Mouse (Mus musculus) heart, postnatal 10 days (tissue): Measurements from ENCODE around the gene Sfxn3. TPM values are rescaled to one million over a fixed set of nuclear protein-coding genes. Genes with fewer than 3 reads are reported as not detected.
"Not testable (repeated sequence)": the region's sequence is repeated elsewhere in the genome, so short reads cannot be mapped to it uniquely, and the experiment has no call there.

Experiments
- DNase-seq, 2 experiments: peaks; one replicate each; pipeline ENCODE4 v3.0.0; 2021
- intact Hi-C: fragments of 180-260 bp; cut with DNase I; formaldehyde crosslinking; loops from one replicate; pipeline ENCODE4 v1.15.1; 2025
- total RNA-seq, 2 experiments: library from RNA; stranded (reverse); gene quantifications; 2 replicates each; pipeline ENCODE4 v1.2.3; 2021

Gene Sfxn3
- total RNA-seq, 2 experiments from 2014 or later, result 21.8 to 23.9 TPM

- peak; percentile 92 for DNase-seq
Observed at GRCm38 (mm10) chr19:45017216-45017771, 30.0 kb upstream of the Sfxn3 start.

GRCm38 (mm10) chr19:45017909-45018308 is 29.4 kb upstream of the Sfxn3 start:
- peak; percentile 93 to 94 for DNase-seq
- intact Hi-C loops, result no loop called here

More at GRCm38 (mm10) chr19:45017216-45017771, 30.0 kb upstream of the Sfxn3 start:
- intact Hi-C loops, result no loop called here

- peak; percentile 60 to 71 for DNase-seq
Observed at GRCm38 (mm10) chr19:45018351-45018831, 28.9 kb upstream of the Sfxn3 start.

GRCm38 (mm10) chr19:45020348-45020747 is 27.0 kb upstream of the Sfxn3 start:
- DNase-seq, result peak; percentile 82 to 83
- intact Hi-C loops, result no loop called here

More at GRCm38 (mm10) chr19:45018351-45018831, 28.9 kb upstream of the Sfxn3 start:
- intact Hi-C loops, result no loop called here

- DNase-seq, result no peak
- intact Hi-C loops, result no loop called here
Observed at GRCm38 (mm10) chr19:45021362-45021761, 25.9 kb upstream of the Sfxn3 start.

- intact Hi-C loops, result no loop called here
- DNase-seq, result no peak
Observed at GRCm38 (mm10) chr19:45023993-45024392, 23.3 kb upstream of the Sfxn3 start.

- no peak for DNase-seq
- intact Hi-C loops, result no loop called here
Observed at GRCm38 (mm10) chr19:45024775-45025174, 22.5 kb upstream of the Sfxn3 start.

GRCm38 (mm10) chr19:45025937-45026568 is 21.2 kb upstream of the Sfxn3 start:
- intact Hi-C loops, result no loop called here
- DNase-seq, result no peak

GRCm38 (mm10) chr19:45026958-45027670 is 20.2 kb upstream of the Sfxn3 start:
- peak; percentile 47 to 60 for DNase-seq
- intact Hi-C loops, result no loop called here

- no peak for DNase-seq
- intact Hi-C loops, result no loop called here
Observed at GRCm38 (mm10) chr19:45027848-45028247, 19.5 kb upstream of the Sfxn3 start.

GRCm38 (mm10) chr19:45028746-45029145 is 18.6 kb upstream of the Sfxn3 start:
- no peak for DNase-seq
- intact Hi-C loops, result no loop called here

GRCm38 (mm10) chr19:45029571-45029970 is 17.7 kb upstream of the Sfxn3 start:
- DNase-seq, result no peak
- intact Hi-C loops, result no loop called here

GRCm38 (mm10) chr19:45030111-45030510 is 17.2 kb upstream of the Sfxn3 start:
- intact Hi-C loops, result no loop called here
- peak; percentile 69 to 85 for DNase-seq

- DNase-seq, result peak; percentile 89
Observed at GRCm38 (mm10) chr19:45030746-45031693, 16.3 kb upstream of the Sfxn3 start.

GRCm38 (mm10) chr19:45031780-45032179 is 15.5 kb upstream of the Sfxn3 start:
- intact Hi-C loops, result loop anchor here (1.0 kb wide), 1 partner anchor 19 kb away; no protein-coding TSS in a partner anchor
- peak; percentile 87 to 89 for DNase-seq

More at GRCm38 (mm10) chr19:45030746-45031693, 16.3 kb upstream of the Sfxn3 start:
- intact Hi-C loops, result loop anchor here (1.0 kb wide), 1 partner anchor 19 kb away; no protein-coding TSS in a partner anchor

GRCm38 (mm10) chr19:45032570-45033332 is 14.6 kb upstream of the Sfxn3 start:
- peak; percentile 50 to 53 for DNase-seq
- intact Hi-C loops, result no loop called here

- DNase-seq, result peak in 1 of 2 experiments; percentile 61
- intact Hi-C loops, result no loop called here
Observed at GRCm38 (mm10) chr19:45036867-45037266, 10.4 kb upstream of the Sfxn3 start.

GRCm38 (mm10) chr19:45038198-45038597 is 9.1 kb upstream of the Sfxn3 start:
- intact Hi-C loops, DNase-seq: not testable (repeated sequence)

- intact Hi-C loops, result loop anchor here (5.0 kb wide), 1 partner anchor 33 kb away; the partner anchor contains the start of genes Mrpl43 and Twnk
- DNase-seq, result no peak
Observed at GRCm38 (mm10) chr19:45040214-45040613, 7.1 kb upstream of the Sfxn3 start.
